Mouse (Mus musculus) cerebellum, adult 9-10 months (tissue): Measurements from ENCODE around the gene Caprin2.
"Not testable (repeated sequence)": the region's sequence is repeated elsewhere in the genome, so short reads cannot be mapped to it uniquely, and the experiment has no call there.

Source experiments
- DNase-seq: peaks from one replicate; pipeline ENCODE4 v3.0.0; 2022

Caprin2 gene

DNA sequence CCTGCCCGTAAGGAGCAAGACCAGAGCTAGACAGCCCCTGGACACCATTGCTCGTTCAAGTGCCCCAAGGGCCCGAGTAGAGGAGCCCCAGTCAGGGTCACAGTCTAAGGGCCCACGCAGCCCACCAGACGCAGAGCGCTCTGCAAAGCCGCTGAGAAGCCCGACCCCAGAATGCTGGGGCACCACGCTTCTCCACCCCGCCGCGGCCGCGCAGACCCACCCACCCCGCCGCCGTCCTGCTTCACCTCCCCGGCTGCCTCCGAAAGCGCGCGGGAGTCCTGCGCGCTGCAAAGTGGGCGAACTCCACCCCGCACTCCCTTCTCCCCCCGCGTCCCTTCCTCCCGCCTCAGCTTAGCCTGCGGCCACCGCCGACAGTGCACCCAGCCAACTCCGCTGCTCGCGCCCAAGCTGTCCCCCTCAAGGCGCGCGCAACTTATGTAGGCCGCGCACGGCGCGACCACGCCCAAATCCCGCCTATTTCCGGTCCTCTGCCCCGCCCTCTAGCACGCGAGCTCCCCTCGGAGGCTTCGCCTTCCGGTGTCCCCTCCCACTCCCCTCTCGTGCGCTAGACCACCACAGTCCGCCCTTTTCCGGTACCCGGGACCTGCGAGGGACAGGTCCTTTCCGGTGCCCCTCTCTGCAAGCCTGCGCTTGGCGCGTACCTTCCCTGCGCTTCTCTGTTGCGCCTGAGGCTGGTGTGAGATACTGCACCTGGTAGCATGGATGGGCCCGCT lies at the start of gene Caprin2:
Caprin2 (minus strand) TSS at position 465 of the 734 bp plus-strand sequence.
- peak; percentile 90 for DNase-seq

DNA sequence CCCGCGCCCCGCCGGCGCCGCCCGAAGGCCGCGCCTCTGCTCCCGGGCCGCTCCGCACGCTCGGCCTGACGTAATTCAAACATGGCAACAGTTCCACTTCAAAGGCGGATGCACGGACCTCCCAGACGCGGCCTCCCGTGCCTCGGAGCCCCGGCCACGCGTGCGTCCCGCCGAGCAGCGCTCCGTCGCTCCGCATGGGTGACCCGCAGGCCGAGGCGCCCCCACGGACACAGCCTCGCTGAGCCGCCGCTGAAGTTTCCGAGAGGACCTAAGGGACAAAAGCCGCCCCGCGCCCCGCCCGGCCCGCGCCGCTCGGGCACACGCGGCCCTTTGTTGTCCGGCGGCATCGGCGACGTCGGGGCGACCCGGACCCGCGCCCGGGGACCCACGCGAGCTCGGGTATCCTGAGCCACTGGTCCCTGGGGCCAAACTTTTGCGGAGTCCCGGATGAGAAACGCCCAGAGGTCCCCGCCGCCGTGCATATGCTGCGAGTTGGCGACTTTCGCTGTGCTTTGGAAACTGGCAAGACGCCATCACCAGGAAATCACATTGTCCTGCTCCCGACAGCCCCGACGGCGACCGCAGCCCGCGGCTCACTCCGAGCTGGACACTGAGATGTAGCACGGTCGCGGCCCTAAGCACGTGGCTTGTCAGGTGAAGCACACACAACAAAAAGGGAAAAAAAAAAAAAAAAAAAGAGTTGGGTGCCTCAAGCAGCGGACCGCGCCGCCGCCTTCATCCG lies 48.9 kb upstream of the Caprin2 start:
- peak; percentile 37 for DNase-seq

DNA sequence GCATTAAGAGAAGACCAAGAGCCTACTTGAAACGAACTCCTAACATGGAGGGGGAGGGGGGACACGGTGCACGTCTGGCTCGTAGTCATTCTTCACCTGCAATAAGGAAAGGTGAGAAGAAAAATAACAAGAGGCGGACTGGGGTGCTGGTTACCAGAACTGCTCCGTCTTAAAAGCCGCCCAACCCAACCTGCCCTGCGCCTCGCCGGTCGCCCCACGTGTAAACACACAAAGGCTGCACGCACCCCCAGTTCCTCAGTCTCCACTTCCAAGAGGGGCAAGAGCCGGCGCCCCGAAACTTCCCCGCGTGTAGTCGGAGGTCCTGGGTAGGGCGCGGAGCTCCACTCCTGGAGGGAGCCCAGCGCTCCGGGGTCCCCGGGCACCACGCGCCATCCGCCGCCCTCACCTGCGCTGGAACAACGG lies 48.3 kb upstream of the Caprin2 start:
- no peak for DNase-seq

DNA sequence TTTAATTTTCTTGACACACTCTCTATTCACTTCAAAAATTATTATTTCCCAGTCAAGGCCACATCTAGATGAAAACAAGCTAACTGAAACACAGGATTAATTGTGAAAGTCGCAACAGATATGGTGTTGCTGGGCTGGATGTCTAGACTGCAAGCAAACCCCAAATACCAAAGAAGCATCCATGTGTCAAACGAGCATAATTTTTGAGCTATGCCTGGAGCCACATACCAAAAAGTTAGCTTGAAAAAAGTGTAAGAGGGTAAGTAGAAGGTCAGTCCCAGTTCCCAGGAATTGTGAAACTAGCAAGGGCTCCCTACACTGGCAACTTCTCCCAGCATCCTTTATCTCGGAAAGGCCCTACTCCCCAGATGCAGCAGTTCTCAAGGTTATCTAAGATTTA lies 47.7 kb upstream of the Caprin2 start:
- no peak for DNase-seq

DNA sequence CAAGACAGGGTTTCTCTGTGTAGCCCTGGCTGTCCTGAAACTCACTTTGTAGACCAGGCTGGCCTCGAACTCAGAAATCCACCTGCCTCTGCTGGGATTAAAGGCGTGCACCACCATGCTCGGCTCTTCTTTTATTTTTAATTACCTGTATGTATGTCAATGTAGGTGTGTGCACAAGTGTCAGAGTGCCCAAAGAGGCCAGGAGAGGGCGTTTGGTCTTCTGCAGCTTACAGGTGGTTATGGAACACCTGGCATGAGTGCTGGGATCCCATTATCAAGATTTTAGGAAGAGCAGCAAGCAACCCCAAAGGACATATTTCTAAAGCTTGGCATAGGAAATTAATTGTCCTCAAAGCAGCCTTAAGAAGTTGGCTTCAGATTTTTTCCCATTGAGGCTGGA lies 46.4 kb upstream of the Caprin2 start:
- DNase-seq: no peak

DNA sequence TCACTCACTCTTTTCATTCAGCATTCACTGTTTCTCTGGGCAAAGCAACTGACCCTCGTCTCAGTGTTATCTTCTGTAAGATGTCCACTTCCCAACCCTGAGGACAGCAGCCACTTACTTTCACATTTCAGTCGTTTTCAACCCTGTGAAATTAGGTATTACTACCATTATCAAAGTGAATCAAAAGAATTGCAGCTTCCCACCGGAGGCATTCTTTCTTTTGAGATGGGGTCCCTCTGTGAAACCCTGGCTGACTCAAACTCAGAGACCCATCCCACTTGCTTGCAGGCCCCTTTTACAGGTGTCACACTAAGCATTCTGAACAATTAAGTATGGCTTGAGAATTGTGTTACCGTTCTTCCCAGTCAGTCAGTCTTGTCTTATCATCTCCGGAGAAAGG lies 45.8 kb upstream of the Caprin2 start:
- DNase-seq: no peak

DNA sequence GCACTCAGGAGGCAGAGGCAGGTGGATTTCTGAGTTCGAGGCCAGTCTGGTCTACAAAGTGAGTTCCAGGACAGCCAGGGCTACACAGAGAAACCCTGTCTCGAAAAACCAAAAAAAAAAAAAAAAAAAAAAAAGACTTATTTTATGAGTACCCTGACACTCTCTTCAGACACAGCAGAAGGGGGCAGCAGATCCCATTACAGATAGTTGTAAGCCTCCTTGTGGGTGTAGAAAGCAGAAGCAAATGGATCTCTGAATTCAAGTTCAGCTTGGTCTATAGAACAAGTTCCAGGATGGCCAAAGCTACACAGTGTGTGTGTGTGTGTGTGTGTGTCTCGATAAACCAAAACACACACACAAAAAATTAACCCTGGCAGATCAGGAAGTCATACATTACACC lies 44.3 kb upstream of the Caprin2 start:
- not testable (repeated sequence) for DNase-seq

DNA sequence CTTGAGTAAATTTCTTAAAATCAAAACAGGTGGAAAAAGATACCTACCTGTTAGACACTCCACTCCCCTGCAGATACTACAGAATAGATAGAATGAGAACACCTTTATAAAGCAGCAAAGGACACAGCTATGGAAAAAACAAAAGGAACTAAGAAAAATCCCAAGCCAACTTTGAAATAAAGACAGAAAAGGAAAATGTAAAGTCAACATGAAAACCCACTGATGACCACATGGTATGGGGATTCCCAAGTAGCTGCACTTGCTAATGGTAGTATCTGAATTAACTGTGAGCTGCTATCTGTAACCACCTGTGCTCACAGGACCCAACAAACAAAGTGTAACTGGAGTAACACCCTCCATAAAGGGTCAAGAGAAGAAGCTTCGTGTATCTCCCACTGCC lies 41.7 kb upstream of the Caprin2 start:
- no peak for DNase-seq

DNA sequence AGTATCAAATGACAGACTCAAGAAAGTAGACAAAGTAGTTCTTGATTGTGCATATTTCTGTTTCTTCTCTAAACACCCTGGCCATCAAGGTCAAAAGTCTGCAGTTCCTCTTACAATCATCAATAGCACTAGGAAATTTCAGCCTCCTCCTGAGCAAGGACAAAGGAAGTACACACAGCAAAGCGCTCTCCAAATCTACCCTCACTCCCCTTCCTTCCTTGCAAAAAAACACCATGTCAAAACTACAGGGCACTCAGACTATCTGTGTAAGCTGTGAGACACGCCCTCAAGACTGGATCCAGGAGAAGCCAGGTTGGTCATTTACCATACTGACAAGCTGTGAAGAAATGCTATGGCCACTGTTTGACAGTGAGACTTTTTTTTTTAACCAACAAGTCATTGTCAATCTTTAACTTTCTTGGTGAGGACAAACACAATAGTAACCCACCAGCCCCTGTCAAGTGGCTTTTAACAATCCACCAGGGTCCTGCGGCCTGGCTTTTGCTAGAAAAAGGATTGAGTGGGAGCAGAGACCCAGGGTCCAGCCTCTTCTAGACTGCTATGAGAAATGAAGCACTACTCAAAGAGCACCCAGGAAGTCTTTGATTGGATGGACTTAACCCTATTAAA lies 39.0 kb upstream of the Caprin2 start:
- DNase-seq: no peak

DNA sequence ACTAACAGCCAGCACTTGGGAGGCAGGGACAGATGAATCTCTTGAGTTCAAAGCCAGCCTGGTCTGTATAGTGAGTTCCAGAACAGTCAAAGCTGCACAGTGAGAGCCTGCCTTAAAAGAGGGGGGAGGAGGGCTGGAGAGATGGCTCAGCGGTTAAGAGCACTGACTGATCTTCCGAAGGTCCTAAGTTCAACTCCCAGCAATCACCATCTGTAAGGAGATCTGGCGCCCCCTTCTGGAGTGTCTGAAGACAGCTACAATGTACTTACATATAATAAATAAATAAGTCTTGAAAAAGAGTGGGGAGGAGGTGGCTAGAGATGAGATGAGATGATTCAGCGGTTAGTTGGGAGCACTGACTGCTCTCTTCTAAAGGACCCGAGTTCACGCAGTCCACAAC lies 35.2 kb upstream of the Caprin2 start:
- no peak for DNase-seq

DNA sequence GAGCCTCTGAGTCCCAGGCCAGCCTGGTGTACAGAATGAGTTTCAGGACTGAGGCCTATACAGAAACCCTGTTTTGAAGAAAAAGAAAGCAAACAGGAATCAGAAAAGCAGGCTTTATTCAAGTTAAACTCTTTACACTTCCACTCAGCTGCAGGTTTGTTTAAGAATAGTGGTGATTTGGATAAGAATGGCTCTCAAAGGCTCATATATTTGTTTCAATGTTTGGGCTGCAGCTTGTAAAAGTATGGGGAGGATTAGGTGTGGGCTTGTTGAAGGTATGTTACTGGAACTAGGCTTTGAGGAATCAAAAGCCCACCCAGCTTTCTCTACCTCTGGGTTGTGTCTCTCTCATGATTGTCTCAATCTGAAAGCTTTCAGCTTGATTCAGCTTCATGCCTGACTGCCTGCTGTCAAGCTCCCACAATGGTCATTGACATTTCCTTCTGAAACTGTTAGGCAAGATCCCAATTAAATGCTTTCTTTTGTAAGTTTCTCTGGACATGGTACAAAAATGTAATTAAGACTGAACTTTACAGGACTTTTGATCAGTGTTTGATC lies 22.9 kb upstream of the Caprin2 start:
- DNase-seq: no peak

DNA sequence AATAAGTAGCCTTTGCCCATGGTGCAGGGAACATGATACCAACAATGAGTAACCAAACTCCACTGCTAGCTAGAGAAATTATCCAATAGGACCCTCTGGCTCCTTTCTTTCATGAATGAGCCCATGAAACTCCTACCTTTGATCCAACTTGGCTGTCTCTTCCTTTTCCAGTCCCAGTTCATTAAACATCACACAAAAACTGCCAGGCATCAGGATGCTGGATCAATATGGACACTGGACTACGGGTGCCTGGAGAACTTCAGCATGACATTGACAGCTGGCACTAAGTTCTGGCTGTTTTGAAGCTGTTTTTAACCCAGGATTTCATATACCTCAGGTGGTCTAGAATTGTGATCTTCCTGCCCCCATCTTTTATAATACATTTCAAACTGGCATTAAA lies 21.6 kb upstream of the Caprin2 start:
- no peak for DNase-seq

DNA sequence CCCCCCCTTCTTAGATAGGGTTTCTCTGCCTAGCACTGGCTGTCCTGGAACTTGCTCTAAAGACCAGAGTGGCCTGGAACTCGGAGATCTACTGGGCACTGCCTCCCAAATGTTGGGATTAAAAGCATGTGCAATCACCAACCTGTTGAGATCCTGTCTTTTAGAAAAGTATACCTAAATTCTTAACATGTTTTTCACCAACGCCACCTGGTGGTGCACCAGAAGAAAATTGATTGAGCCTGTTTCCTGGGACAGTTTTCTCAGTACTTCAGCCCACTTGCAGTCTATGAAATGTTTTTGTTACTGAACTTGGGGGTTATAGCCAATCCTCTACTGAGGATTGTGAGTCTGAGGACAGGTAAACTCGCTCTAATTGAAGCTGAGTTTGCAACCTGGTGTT lies 20.8 kb upstream of the Caprin2 start:
- no peak for DNase-seq

DNA sequence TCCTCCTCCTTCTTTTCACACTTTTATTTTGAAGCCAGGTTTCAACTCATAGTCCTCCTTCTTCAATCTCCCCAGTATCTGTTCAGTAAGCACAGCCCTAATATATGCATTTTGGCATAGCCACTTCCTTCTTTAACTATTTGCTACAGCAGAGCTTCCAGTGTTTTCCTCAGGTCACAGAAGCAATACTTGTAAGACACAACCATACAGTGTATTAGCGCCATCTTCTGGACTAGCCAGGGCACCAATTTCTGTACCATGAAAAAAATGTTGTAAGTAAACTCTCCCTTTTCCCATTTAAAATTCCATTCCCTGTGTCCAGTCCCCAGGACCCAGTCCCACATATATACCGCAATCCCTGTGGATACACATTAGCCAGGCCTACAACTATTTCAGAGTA lies 17.9 kb upstream of the Caprin2 start:
- DNase-seq: peak; percentile 50

DNA sequence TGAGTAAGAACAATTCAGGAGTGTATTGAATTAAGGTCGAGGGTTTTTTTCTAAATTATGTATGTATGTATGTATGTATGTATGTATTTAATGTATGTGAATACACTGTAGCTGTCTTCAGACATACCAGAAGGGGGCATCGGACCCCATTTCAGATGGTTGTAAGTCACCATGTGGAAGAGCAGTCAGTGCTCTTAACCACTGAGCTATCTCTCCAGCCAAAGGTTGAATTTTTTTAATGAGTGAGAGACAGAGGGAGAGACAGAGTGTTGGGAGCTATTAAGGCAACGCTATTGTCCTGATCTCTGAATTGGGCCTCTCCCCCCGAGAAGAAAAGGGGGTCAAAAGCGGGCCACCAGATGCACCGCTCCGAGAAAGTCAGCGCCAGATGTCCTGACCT lies 15.9 kb upstream of the Caprin2 start:
- DNase-seq: not testable (repeated sequence)

DNA sequence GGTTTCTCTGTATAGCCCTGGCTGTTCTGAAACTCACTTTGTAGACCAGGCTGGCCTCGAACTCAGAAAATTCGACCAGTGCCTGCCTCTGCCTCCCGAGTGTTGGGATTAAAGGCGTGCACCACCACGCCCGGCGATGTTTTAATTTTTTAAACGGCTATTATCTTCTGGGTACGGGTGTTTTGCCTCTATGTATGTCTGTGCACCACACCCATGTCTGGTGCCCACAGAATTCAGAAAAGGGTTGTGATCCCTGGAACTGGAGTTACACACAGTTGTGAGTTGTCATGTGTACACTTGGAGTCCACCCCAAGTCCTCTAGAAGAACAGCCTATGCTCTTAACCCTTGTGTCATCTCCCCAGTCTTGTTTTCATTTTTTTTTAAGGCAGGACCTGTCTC lies 10.9 kb upstream of the Caprin2 start:
- DNase-seq: no peak

DNA sequence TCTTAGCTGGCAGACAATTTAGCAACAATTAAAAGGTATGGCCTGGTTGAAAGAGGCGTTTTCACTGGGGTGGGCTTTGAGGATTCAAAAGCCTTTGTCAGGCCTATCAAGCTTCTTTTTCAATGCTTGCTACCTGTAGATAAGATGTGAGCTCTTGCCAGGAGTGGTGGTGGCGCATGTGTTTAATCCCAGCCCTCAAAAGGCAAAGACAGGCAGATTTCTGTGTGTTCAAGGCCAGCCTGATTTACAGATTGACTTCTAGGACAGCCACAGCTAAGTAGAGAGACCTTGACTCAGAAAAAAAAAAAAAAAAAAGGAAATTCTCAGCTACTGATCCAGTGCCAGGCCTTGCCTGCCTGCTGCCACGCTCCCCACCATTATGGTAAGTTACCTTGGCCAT lies 6.7 kb upstream of the Caprin2 start:
- no peak for DNase-seq

DNA sequence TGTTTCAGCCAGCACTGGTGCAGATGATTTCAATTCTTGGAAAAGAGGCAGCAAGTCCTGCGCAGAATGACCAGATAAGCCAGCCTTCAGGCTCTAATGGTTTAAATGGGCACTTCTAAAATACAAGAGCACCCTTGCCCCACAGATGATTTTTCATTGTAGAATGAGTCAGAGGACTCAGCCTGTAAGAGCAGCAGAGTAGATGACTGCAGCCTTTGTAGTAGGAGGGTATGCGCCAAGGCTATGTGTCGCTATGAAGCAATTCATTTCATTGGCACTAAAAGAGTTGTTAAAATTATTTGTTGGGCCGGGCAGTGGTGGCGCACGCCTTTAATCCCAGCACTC lies 442 bp upstream of the Caprin2 start:
- DNase-seq: no peak

DNA sequence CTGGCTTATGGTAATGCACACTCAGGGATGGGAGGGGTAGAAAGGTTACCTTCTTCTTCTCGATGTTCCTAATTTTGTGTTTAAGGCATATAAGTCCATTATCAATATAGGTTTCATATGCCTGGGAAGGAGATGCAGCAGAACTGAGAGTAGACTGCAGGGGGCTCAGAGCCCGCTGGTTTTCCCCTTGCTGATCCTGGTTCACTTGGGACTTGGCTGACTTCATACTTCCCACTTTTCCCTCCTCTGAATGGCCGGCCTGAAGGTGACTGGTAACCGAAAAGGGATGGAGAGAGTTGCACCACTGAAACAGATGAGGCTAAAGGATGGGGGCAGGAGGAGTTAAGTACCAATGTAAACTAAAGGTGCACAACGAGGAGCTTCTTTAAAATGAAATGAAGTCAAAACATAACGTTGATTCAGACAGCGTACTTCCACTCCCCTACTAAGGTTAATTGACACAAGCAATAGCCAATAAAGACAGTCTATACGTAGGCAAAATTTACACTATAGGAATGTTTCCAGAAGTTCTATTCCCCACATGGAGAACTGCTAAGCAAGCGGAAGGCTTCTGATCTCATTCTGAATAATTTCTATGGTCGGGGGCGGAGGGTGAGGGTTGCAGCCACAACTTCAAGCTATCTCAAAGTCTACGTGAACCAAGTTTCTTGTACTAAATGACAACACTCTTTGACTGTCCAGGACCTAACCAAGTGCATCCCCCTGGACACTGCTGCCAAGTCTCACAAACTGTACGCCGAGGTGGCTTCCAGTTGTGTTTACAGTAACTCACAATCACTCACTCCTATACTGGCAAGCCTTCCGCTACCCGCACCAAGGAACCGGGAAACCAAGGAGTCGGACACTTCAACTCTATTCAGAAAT lies 907 bp downstream of the Caprin2 start:
- peak; percentile 40 for DNase-seq

DNA sequence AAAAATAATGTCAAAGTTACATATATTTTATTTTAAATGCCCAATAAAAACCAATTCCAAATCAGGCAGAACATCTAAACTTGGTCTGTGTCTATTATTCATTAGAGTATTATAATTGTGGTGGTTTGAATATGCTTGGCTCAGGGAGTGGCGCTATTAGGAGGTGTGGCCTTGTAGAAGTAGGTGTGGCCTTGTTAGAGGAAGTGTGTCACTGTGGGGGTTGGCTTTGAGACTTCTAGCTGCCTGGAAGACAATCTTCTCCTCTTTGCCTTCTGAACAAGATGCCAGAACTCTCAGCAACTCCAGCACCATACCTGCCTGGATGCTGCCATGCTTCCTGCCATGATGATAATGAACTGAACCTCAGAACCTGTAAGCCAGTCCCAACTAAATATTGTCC lies 22.1 kb downstream of the Caprin2 start:
- no peak for DNase-seq

DNA sequence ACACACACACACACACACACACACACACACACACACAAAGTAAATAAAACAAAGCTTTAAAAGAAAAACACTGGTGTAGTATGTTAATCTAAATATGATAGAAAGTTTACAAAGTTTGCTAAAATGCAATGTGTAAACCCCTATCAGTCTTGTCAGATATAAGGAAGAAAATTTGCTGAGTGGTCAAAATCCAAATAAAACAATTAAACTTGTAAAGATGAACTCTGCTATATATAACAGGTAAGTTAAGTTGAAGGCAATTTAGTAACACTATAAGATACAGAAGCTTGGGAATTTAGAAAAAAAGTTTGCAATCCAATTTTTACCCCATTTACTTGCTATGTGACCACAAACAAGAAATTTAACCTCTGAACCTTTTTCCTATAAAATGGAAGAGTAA lies 50.4 kb downstream of the Caprin2 start:
- no peak for DNase-seq

DNA sequence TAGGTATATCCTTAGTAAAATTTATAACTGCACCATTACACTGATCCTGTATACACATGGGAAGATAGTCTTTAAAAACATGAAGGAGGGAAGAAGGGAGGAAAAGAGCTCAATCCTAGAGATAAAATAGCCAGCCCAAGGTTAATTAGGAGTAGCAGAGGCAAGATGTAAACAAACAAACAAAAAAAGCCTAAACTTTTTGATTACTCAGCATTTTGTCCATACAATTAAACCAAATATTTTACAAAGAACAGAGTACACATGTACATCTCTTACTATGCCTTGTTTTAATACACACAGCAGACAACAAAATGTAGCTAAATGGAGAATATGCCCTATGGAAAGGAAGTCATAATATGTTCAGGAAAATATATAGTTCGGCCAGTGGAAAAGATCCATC lies 54.3 kb downstream of the Caprin2 start:
- DNase-seq: no peak

DNA sequence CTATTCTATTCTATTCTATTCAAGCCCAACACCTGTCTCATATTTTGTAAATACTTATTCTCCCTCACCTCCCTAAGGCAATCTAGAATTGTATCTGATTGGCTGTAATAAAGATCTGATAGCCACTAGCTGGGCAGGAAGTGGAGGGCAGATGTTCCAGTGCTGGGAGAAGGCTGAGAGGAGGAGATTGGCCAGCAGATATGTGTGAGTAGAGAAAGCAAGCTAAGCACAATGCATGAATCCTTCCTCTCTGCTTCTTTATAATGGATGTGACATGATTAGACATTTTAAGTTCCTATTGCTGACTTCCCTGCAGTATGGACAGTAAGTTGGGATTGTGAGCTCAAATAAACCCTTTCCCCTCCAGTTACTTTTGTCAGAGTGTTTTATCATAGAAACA lies 57.6 kb downstream of the Caprin2 start:
- no peak for DNase-seq
